Mouse (Mus musculus) megakaryocyte, embryonic 14.5 days (primary cell): ENCODE results near the gene Rimkla.

Source experiments
- FLI1 ChIP-seq: IDR thresholded peaks from 2 replicates; pipeline ENCODE4 v1.6.1; 2012; ENCODE audit warnings: low read length, inconsistent platforms, mixed read lengths
- GATA1 ChIP-seq: IDR thresholded peaks from 3 replicates; pipeline ENCODE4 v1.6.1; 2012; ENCODE audit warnings: mixed read lengths, low read length, inconsistent platforms, borderline replicate concordance

- no peak for TF ChIP-seq GATA1
- no peak for TF ChIP-seq FLI1
Observed at GRCm38 (mm10) chr4:119441836-119442235, 50.6 kb downstream of the Rimkla start.
